Mouse (Mus musculus): Measurements from ENCODE around the gene Atat1.

- TF ChIP-seq TAL1 (IDR thresholded peaks at IDR 0.05; ENCODE audit: low read length), result peak; percentile 30; the same call in 1 of the 2 replicates
- no peak for TF ChIP-seq CTCF (IDR thresholded peaks at IDR 0.05 in 2 of 3, conservative IDR thresholded peaks at IDR 0.05 in 1 of 3; ENCODE audit: control insufficient read depth in 1 of 3, insufficient read depth in 1 of 3, low read depth in 2 of 3, low read length in 3 of 3, poor library complexity in 1 of 3, severe bottlenecking in 1 of 3)
- TF ChIP-seq ZKSCAN1 (IDR thresholded peaks at IDR 0.05; ENCODE audit: low read depth, low read length), result no peak
- peak in 1 of 2 experiments; percentile 73; a peak in 1 of 4 replicates for TF ChIP-seq POLR2A (IDR thresholded peaks at IDR 0.05; ENCODE audit: control insufficient read depth in 1 of 2, insufficient read depth in 1 of 2, low read depth in 1 of 2, low read length in 2 of 2, poor library complexity in 1 of 2)
- no peak for TF ChIP-seq JUND (IDR thresholded peaks at IDR 0.05; ENCODE audit: low read depth, low read length)
- no peak for TF ChIP-seq GATA1 (IDR thresholded peaks at IDR 0.05; ENCODE audit: low read depth, low read length)
- no peak for TF ChIP-seq EP300 (IDR thresholded peaks at IDR 0.05; ENCODE audit: low read depth in 1 of 2, low read length in 2 of 2)
- TF ChIP-seq BHLHE40 (IDR thresholded peaks at IDR 0.05; ENCODE audit: borderline replicate concordance, low read depth, low read length), result no peak
- no peak for TF ChIP-seq HCFC1 (IDR thresholded peaks at IDR 0.05; ENCODE audit: low read depth, low read length)
- no peak for TF ChIP-seq E2F4 (IDR thresholded peaks at IDR 0.05; ENCODE audit: borderline replicate concordance, low read depth, low read length)
- TF ChIP-seq ZMIZ1 (IDR thresholded peaks at IDR 0.05; ENCODE audit: low read depth, low read length), result no peak
- TF ChIP-seq ETS1 (IDR thresholded peaks at IDR 0.05; ENCODE audit: low read depth, low read length), result no peak
Observed at GRCm38 (mm10) chr17:35919060-35919715, 9.3 kb upstream of the Atat1 start.
